Mouse (Mus musculus) stomach, postnatal 0 days (tissue): Measurements from ENCODE around the gene Phc1.
"Not testable (repeated sequence)": the region's sequence is repeated elsewhere in the genome, so short reads cannot be mapped to it uniquely, and the experiment has no call there.

ENCODE experiments used
- CTCF ChIP-seq: IDR thresholded peaks from 2 replicates; pipeline ENCODE4 v1.5.1; 2016; ENCODE audit warnings: antibody characterized with exemption, low read depth, mild to moderate bottlenecking, moderate library complexity
- EP300 ChIP-seq: optimal IDR thresholded peaks from 2 replicates; pipeline ENCODE3; 2016; ENCODE audit warnings: antibody characterized with exemption

DNA sequence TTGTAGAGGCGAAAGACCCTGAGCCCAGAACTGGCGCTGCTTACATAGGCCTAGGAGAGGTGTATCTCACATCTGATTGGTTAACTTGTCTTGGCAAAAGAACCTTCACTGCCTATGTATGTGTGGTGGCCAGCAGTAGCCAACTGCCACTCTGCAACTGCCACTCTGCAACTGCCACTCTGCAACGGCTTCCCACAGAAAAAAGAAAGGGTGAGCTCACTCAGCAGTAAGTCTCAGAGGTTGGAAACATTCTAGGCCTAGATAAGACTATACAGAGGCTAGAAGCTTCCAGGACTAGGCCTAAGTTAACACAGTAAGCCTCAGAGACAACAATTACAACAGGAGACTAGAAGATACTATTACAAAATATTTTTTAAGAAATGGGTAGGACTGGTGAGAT, 49.6 kb upstream of the Phc1 start:
- TF ChIP-seq CTCF, EP300: not testable (repeated sequence)
